Mouse (Mus musculus) heart, adult 2 months (tissue): Measurements from ENCODE around the gene Camk1d.

Experiments used
- CTCF ChIP-seq: fragments of 200-600 bp; IDR thresholded peaks from 2 replicates; pipeline ENCODE4 v1.8.1; 2022; ENCODE audit warnings: antibody characterized with exemption, mild to moderate bottlenecking, moderate library complexity
- POLR2A ChIP-seq: fragments of 200-500 bp; IDR thresholded peaks from 2 replicates; pipeline ENCODE4 v1.6.1; 2011; ENCODE audit warnings: mild to moderate bottlenecking, low read depth, low read length, control low read depth; ENCODE audit not compliant: insufficient read depth

DNA sequence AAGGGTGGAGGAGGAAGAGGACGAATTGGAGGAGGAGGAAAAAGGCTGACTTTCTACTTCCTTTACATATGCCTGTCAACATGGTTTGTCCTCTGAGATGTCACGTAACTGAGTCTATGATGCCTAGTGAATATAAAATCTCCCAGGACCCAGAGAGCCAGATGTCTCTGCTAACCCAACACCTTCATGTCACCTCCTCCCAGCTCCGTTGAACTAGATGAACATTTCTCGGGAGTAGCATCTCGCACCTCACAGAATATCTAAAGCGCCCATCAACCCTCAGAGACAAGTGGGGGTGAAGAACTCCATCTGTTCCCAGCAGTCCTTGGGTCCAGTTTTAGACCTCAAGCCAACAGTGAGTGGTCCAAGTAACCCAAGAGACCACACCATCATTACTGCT, 204.3 kb downstream of the Camk1d start:
- TF ChIP-seq POLR2A (no peak), CTCF (no peak)
